Mouse (Mus musculus): ENCODE data around the gene St8sia1. TPM values are rescaled to one million over a fixed set of nuclear protein-coding genes. Genes with fewer than 3 reads are reported as not detected.

Gene St8sia1
- total RNA-seq, 1 experiment from 2014 or later, result 1.9 TPM

- ATAC-seq (ENCODE audit: extremely low read depth, insufficient number of reproducible peaks, low FRiP score, poor library complexity, severe bottlenecking), result no peak
Measured at GRCm38 (mm10) chr6:142809373-142810098, 154.7 kb downstream of the St8sia1 start.

- peak; percentile 19; the same call in 1 of the 2 replicates for ATAC-seq (ENCODE audit: extremely low read depth, insufficient number of reproducible peaks, low FRiP score, poor library complexity, severe bottlenecking)
Measured at GRCm38 (mm10) chr6:142806326-142806725, 157.9 kb downstream of the St8sia1 start.

- ATAC-seq (ENCODE audit: extremely low read depth, insufficient number of reproducible peaks, low FRiP score, poor library complexity, severe bottlenecking), result no peak
Measured at GRCm38 (mm10) chr6:142804402-142804801, 159.8 kb downstream of the St8sia1 start, which contains the start of gene Sult6b2. Sult6b2 (minus strand) TSS chr6:142804502.

GRCm38 (mm10) chr6:142802617-142803525 lies 161.4 kb downstream of the St8sia1 start:
- no peak for ATAC-seq (ENCODE audit: extremely low read depth, insufficient number of reproducible peaks, low FRiP score, poor library complexity, severe bottlenecking)

- ATAC-seq (ENCODE audit: extremely low read depth, insufficient number of reproducible peaks, low FRiP score, poor library complexity, severe bottlenecking), result no peak
Measured at GRCm38 (mm10) chr6:142801687-142802086, 162.6 kb downstream of the St8sia1 start.

GRCm38 (mm10) chr6:142799704-142800374 lies 164.4 kb downstream of the St8sia1 start:
- ATAC-seq (ENCODE audit: extremely low read depth, insufficient number of reproducible peaks, low FRiP score, poor library complexity, severe bottlenecking), result no peak

GRCm38 (mm10) chr6:142798837-142799236 lies 165.4 kb downstream of the St8sia1 start:
- ATAC-seq (ENCODE audit: extremely low read depth, insufficient number of reproducible peaks, low FRiP score, poor library complexity, severe bottlenecking), result no peak

GRCm38 (mm10) chr6:142797996-142798395 lies 166.3 kb downstream of the St8sia1 start:
- ATAC-seq (ENCODE audit: extremely low read depth, insufficient number of reproducible peaks, low FRiP score, poor library complexity, severe bottlenecking), result no peak

GRCm38 (mm10) chr6:142795655-142796441 lies 168.4 kb downstream of the St8sia1 start:
- ATAC-seq (ENCODE audit: extremely low read depth, insufficient number of reproducible peaks, low FRiP score, poor library complexity, severe bottlenecking), result no peak

- no peak for ATAC-seq (ENCODE audit: extremely low read depth, insufficient number of reproducible peaks, low FRiP score, poor library complexity, severe bottlenecking)
Measured at GRCm38 (mm10) chr6:142795087-142795486, 169.2 kb downstream of the St8sia1 start.

GRCm38 (mm10) chr6:142793468-142793867 lies 170.8 kb downstream of the St8sia1 start:
- no peak for ATAC-seq (ENCODE audit: extremely low read depth, insufficient number of reproducible peaks, low FRiP score, poor library complexity, severe bottlenecking)

- no peak for ATAC-seq (ENCODE audit: extremely low read depth, insufficient number of reproducible peaks, low FRiP score, poor library complexity, severe bottlenecking)
Measured at GRCm38 (mm10) chr6:142792241-142792968, 171.8 kb downstream of the St8sia1 start.

- no peak for ATAC-seq (ENCODE audit: extremely low read depth, insufficient number of reproducible peaks, low FRiP score, poor library complexity, severe bottlenecking)
Measured at GRCm38 (mm10) chr6:142789736-142790135, 174.5 kb downstream of the St8sia1 start.

GRCm38 (mm10) chr6:142788042-142788987 lies 175.9 kb downstream of the St8sia1 start:
- ATAC-seq (ENCODE audit: extremely low read depth, insufficient number of reproducible peaks, low FRiP score, poor library complexity, severe bottlenecking), result no peak

GRCm38 (mm10) chr6:142786106-142786505 lies 178.1 kb downstream of the St8sia1 start:
- no peak for ATAC-seq (ENCODE audit: extremely low read depth, insufficient number of reproducible peaks, low FRiP score, poor library complexity, severe bottlenecking)

GRCm38 (mm10) chr6:142785343-142785742 lies 178.9 kb downstream of the St8sia1 start:
- ATAC-seq (ENCODE audit: extremely low read depth, insufficient number of reproducible peaks, low FRiP score, poor library complexity, severe bottlenecking), result peak; percentile 87

- ATAC-seq (ENCODE audit: extremely low read depth, insufficient number of reproducible peaks, low FRiP score, poor library complexity, severe bottlenecking), result no peak
Measured at GRCm38 (mm10) chr6:142781286-142781685, 183.0 kb downstream of the St8sia1 start.

Measured in neutrophil, adult 5-6 weeks (primary cell).